Mouse (Mus musculus) left cerebral cortex, adult 11 months (tissue): ENCODE measurements around the gene 4930451I11Rik.

ENCODE experiments used
- DNase-seq: peaks from one replicate; pipeline ENCODE4 v3.0.0; 2022; ENCODE audit warnings: low spot score

The 4930451I11Rik gene

DNA sequence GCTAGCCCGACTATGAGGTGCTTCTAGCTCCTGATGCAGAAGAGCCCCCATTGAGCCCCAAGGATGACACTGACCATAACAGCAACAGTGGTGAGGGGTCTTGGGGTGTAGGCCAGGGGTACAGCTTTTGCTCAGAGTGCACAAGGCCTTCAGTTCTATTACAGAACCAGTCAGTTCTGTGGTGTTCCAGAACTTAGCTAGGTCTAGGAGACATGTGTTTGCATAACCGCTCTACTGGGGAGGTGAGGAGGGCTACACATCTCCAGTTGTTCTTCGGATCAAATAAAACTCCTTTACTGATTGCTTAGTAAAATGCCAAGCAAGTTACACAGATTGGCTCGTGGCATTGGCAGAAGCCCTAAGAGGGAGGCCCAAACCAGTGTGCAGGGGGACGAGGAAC lies at the start of gene 4930451I11Rik:
Gene 4930451I11Rik, minus strand, starts transcription at position 101 of the 400 bp plus-strand sequence.
- DNase-seq, result no peak

DNA sequence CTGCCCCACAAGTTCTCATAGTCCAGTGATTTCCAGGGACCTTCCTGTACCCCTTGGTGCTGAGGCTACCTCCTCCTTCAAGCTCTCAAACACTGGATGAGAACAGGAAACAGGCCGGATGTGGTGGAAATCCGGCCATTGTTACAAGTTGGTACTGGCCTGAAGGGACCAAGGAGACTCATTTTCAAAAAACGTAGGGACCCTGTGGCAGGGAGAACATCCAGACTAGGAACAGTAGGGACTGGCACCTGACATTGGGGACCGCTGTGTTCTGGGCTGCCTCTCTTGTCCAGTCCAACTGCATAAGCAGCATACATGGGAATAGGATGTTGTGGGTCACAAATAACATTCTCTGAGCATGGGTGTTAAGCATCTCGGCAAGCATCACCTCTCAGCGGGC lies 49.6 kb upstream of the 4930451I11Rik start:
- no peak for DNase-seq

DNA sequence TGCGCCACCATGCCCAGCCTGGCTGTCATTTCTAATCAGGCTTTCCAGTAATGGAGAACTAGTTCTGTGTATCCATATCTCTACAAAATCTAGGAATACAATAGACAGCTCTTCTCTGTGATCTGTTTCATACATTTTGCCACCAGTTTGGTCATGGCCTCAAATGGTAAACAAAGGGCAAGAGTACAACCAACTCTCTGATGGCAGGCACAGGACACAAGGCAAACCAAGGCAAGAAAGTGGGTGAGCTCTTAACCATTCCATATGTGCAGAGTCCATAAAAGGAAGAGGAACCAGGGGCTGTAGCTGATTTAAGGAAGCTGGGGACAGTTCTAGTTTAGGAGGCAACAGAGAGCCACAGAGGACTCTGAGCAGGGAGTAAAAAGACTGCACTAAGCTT lies 45.8 kb upstream of the 4930451I11Rik start:
- DNase-seq, result no peak

DNA sequence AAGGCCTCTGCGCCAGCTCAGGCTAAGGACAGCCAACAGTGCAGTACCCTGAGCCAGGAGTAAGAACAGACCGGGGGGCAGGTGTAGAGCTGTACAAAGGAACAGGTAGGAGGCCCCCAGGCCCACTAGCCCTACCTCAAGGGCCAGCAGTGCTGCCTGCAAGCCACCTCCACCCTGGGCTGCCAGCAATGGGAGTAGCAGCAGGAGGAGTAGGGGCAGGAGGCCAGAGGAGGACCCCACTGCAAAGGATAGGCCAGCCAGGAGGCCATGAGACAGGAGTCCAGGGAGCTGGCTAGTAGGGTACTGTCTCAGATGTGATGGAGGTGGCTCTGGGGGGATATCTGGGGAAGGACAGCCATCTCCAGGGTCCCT lies 39.1 kb upstream of the 4930451I11Rik start:
- DNase-seq, result no peak

DNA sequence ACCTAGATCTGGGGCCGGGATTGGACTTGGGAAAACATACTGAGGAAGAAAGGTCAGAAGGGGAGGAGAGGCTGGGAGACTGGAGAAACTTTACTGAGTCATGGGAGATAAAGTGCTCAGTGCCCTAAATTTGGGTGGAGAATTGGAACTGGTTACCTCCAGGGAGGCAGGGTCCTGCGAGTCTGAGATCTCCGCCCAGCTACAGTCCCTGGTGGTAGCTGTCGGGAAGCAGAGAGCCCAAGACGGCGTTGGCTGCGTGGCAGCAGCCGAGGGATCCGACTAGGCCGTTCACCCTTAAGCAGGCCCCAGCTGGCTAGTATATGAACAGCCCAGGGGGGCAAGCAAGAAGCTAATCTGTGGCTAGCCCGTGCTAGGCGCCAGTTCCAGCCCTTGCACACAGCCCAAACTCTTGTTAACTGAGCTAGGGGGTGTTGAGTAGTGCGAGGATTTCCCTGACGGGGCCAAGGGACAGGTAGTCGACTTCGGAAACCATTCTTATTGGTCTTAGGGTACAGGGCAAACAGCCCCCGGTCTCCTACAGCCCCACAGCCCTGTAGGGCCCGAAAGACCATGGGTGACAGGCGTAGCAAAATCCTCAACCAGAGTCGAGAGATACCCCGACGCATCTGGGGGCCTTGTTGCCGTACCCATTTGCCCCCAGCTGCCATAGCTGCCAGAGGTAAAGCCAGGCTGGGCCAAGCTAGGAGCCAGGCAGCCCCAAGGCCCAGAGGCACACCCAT lies 38.5 kb upstream of the 4930451I11Rik start:
- no peak for DNase-seq

DNA sequence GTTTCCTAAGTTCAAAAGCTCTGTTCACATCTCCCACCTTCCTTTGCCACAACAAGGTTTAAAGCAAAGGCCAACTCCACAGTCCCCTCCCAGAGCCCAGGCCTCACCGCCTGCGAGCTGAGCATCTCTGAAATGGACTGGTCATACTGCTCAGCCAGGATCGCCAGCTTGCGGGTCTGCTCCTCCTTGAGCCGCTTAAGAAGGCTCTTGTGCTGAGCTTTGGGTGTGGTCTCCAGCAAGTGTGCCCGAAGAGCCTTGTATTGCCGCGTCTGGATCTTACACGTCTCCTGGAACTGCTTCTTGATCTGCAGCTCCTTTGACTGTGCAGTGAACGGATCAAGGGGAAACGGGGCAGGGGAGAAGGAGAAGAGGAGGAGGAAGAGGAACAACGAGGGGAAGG lies 36.6 kb upstream of the 4930451I11Rik start:
- no peak for DNase-seq

DNA sequence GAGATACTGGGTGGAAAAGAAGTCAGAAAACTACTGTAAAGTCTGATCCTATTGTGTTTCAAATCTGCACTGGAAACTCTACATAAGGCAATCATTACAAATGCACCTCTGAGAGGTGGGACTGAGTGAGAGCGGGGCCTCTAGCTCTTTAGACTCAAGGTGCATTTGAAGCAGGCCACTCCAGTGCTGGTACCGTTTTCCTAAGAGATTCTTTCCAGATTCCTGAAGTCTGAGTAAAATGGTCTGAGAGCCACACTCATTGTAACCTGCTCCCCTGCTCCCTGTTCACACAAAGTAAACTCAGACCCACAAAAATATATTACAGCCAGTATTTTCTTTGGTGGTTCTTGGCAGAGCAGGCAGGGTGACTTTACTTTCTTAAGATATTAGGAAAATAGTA lies 36.1 kb upstream of the 4930451I11Rik start:
- DNase-seq, result no peak

DNA sequence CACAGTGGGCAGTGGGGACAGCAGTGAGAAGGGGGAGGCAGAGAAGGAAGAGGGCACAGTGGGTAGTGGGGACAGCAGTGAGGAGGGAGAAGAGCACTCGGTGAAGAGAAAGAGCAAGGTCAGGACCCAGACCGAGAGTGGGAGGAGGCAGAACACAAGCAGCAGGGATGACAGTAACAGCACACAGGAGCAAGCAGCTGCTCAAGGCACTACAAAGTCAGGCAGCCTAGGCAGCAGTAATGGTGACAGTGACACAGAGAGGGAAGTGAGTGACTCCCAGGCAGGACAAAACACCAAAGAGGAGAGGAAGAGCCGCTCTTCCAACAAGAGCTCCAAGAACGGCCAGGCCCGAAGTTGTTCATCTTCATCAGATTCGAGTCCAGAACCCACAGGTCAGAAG lies 32.4 kb upstream of the 4930451I11Rik start:
- no peak for DNase-seq

DNA sequence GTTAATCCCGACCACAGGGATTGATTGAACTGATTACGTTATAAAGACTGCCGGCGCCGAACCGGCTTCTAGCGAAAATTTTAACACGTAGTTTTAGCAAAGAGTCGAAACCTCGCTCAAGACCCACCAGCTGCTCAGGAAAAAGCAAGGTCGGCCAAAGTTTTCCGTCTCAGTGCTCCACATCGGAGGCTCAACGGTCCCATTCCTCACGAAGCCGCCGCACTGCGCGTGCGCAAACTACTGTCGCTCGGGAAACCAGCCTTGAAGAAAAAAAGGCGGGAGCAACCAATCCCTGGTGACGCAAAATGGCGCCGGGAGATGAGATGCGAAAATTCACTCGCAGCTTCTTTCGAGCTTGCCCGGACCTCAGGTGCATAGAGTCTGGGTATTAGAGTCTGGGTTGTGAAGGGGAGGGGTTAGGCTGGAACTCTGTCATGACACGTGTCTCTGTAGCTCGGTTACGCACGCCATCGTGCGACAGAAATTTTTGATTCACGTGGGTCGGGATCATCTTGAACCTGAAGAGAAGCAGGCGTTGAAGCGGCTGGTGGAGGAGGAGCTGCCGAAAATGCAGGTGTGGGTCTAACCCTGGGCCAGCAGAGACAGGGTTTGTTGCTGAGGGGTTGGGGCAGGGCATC lies 30.8 kb upstream of the 4930451I11Rik start, which contains the start of gene Ino80e:
Gene Ino80e, minus strand, starts transcription at position 231 of the 638 bp plus-strand sequence.
- DNase-seq, result peak; percentile 87

DNA sequence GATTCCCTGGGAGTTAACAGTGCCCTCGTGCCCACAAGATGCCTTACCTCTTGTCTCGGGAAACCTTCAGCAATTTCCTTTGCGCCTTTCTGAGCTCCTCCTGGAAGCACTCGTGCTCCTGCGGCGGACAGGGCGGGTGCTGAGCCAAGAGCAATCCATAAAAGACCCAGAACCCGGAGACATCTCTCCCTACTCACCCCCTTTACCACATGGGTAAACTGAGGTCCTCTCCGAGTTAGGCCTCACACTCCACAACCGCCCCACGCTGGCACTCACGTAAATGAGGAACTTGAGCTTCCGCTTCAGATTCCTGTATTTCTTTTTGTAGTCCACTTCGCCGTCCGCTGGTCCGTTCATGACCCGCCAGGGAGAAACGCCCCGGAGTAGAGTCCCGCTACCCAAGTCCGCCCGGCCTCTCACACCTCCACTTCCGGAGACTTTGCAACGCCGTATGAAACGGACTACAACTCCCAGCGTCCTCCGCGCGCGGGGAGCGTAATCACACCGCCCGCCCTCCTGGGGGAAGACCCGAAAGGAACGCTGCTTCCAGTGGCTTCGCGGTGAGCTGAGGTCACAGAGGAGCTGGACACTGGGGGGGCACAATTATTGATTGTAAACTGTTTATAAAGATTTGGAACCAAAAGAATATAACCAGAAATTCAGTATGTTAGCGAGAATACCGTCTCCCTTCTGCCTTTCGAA lies 30.1 kb upstream of the 4930451I11Rik start, which contains the start of gene Hirip3:
Gene Hirip3, plus strand, starts transcription at position 544 of the 702 bp plus-strand sequence.
- peak; percentile 85 for DNase-seq

DNA sequence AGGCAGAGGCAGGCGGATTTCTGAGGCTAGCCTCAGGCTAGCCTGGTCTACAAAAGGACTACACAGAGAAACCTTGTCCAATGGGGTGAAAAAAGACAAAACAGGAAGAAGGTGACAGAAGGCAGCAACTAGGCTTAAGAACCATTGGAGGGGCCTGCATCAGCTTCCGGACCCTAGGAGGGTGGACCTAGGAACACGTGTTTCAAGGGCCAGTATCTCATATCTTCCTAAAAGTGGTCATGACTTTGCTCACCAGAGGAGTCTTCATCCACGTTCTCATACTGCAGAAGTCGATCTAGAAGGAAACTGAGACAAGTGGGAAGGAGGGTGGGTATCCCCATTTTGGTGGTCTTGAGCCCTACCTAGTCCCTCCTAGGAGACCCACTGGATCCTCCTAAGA lies 29.5 kb upstream of the 4930451I11Rik start:
- no peak for DNase-seq

DNA sequence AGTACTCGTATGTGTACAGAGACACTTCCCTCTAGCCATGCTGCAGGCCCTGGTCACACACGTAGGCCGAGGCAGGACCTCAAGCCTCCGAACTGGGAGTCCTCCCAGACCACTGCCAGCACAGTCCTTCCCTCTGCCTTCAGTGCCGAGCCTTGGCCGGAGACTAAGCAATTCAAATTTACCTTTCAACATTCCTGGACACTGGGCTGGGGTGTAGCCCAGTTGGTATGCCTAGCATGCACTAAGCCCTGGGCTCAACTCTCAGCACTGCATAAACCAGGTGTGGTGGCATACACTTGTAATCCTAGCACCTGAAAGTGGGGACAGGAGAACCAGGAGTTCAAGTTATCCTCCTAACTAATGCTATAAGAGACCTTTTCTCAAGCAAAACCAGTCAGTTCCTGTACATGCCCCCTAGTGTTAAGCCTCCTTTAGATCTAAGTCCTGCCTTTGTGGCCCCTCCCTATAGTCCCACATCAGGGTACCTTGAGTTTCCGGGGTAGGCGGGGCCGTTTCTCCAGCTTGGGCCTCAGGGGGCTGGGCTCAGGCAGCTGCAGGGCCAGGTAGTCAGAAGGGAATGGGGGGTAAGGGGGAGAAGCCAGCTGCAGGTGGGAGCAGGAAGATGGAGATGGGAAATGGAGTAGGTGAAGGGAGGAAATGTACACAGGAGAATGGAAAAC lies 25.4 kb upstream of the 4930451I11Rik start:
- no peak for DNase-seq

DNA sequence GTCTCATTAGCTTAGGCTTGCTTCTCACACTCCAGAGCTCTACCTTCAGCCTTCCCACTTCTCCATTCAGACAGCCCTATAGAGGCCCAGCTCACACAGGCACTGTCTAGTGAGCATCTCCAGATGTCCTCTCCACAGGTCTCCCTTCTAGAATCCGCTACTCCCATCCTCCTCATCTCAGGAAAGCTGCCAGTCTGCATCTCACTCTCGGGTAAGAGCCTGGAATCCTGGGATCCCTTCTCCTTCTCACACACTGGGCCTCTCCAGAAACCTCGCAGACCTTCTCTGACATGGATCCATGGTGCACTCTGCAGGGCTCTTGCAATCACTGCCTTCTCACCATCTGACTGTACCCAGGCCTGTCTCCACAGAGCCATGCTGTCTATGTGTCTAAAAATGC lies 24.2 kb upstream of the 4930451I11Rik start:
- DNase-seq, result no peak

DNA sequence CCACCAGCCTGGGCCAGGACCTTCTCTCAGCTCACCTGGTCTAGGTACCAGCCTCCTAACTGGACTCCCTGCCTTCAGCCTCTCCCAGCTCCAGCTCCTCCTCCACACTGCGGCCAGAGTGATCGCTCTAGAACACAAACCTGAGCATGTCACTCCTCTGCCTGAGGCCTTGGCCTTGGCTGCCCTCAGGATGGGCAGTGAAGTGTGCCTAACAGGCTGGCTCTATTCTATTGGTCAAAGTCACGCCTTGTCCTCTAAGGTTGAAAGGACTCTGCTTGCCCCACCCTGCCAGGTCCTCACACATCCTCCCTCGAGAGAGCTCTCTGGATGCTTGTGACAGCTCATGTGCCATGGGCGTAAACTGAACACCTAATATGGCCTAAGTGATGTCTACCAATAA lies 22.0 kb upstream of the 4930451I11Rik start:
- no peak for DNase-seq

DNA sequence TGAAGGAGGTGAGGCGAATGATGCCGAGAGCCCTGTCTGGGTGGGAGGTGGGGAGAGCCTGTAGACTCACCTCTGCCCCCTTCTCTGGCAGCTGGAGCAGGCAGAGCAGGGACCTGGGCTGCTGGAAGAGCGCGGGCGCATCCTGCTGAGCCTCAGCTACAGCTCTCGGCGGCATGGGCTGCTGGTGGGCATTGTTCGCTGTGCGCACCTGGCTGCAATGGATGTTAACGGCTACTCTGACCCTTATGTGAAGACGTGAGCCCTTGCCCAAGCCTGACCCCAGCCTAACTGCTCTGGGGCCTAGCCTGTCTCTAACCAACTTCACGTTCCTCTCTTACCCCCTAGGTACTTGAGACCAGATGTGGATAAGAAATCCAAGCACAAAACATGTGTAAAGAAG lies 19.8 kb upstream of the 4930451I11Rik start:
- no peak for DNase-seq

DNA sequence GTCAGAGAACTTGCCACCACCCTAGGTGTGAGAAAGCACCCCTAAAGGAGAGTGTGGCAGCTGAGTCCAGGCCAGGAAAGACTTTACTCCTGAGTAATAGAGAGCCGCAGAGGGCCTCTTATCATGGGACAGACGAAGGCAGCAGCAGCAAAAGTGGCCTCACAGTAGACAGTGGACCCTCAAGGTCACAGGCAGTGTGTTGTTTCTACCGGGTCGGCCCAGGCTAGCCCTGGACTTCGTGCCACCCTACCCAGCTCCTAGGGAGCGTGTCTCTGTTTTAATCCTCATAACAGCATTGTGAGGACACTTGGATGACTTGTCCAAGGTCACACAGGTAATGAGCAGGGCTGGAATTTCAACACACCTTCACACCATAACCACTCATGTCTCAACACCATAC lies 18.7 kb upstream of the 4930451I11Rik start:
- DNase-seq, result no peak

DNA sequence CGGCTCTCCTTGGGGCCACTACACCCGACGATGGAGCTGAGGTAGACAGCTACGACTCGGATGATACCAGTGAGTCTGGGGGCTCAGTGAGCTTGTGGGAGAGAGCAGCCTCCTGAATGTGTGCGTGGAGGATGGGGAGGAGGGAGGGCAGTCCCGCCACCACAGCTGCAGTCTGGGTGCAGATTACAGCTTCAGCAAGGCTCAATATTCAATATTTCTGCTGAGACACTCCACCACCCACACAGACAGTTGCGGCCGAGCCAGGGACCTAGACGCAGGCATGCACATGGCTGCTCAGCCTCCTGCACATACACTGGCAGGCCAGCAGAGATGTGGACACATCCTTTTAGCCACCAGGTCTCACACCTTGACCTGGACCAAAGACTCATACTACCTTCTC lies 17.4 kb upstream of the 4930451I11Rik start:
- DNase-seq, result no peak

DNA sequence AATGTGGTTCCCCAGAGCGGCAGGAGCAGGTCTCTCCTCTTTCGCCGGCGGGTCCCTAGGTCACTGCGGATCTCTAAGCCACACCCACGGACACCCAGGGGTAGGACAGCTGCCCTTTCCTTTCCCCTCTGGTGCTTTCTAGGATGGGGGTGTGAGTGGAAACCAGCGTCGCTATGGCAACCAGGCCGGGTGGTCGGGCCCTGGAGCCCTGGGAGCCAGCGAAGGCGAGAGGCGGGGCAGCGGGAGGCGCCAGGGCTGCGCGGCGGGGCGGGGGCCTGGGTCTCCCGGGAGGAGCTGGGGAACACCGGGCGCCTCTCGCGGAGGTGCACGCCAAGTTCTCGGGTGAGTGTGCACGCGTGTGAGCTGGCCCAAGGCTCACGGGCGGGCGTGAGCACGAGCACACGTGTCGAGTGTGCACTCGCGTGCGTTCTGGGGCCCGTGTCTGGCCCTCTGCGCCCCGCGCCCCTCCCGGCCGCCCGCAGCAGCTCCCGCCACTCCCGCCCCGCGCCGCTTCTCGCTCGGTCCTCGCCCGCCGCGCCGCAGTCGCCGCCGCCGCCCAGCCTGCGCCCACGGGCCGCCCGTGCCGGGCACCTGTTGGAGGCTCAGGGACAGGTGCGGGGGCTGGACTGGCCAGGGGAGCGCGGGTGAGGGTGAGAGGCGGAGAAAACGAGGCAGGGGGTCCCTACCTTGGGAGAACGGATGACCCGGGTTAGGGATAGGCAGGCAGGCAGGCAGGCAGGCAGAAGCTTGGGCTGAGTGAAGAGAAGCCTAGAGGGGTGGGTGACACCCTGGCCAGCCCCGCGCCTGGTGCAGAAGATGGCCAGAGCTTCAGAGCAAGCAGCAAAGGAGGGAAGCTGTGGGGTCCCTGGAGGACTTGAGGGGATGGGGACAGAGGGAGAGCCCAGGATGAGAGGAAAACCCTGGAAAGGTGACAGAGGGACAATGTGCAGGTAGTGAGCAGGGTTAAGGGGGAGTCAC lies 16.3 kb upstream of the 4930451I11Rik start:
- DNase-seq, result no peak

DNA sequence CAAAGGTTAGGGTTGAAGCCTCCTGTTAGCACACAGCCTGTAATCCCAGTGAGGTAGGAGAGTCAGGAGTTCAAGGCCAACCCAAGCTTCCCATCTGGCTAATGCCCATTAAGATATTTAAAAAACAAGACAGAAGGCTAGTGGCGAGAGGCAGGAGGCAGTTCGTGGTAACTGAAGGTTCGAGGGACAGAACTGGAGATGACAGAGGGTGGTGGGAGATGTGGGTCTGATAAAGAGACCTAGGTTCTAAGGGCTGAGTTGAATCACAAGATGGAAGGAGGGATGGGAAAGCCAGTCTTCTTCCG lies 15.6 kb upstream of the 4930451I11Rik start, which contains the start of gene Doc2a:
Gene Doc2a, plus strand, starts transcription at position 301 of the 305 bp plus-strand sequence.
- no peak for DNase-seq

DNA sequence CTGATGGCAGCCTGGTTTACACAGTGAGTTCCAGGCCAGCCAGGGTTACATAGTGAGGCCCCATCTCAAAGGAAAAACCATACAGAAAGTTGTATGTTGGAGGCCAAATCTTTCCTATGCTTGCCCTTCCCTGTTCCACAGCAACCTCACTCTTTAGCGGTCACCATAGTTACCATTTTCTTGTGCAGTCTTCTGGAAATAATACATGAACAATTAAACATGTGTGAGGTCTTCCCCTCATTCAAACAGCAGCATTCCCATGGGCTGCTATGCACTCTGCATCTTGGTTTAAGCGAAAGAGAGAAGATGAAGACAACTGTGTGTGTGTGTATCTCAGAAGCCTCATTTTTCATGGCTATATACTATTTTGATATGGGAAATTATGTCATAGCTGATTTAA lies 14.1 kb upstream of the 4930451I11Rik start:
- DNase-seq, result no peak

DNA sequence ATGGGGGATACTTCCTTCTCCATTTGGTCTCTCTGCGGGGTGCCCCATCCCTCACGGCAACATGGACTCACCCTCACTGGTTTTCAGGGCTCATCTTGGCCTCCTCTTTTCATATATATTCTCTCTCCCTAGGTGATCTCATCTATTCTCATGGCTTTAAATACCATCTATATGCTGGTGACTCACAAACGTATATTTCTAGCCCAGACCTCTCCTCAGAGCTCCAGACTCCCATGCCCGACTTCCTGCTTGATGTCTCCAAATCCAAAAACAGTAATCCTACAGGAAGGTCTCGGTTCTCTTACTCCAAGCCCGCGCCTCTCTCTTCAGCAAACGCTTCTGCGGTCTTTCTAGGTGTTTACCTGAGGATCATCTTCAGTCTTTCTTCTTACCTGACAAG lies 11.8 kb upstream of the 4930451I11Rik start:
- DNase-seq, result no peak
